Mouse (Mus musculus) olfactory bulb, adult 2 months (tissue): ENCODE measurements around the gene Olfr354. TPM values are rescaled to one million over a fixed set of nuclear protein-coding genes. Genes with fewer than 3 reads are reported as not detected.

ENCODE experiments used
- H3K27ac ChIP-seq: fragments of 200-500 bp; 2 replicates; pipeline ENCODE4 v1.5.1; 2012; ENCODE audit warnings: low read depth, low read length; ENCODE audit not compliant: insufficient read depth
- H3K4me1 ChIP-seq: fragments of 200-500 bp; 2 replicates; pipeline ENCODE4 v1.6.1; 2012; ENCODE audit warnings: low read length; ENCODE audit not compliant: control insufficient read depth, insufficient read depth
- H3K4me3 ChIP-seq: fragments of 200-500 bp; 2 replicates; pipeline ENCODE4 v1.5.1; 2012; ENCODE audit warnings: mild to moderate bottlenecking, low read depth, low read length, moderate library complexity; ENCODE audit not compliant: insufficient read depth
- CTCF ChIP-seq: fragments of 200-500 bp; IDR thresholded peaks from 2 replicates; pipeline ENCODE4 v1.5.1; 2012; ENCODE audit warnings: low read depth, mild to moderate bottlenecking, low read length, moderate library complexity; ENCODE audit not compliant: insufficient read depth
- POLR2A ChIP-seq: fragments of 200-500 bp; IDR thresholded peaks from 2 replicates; pipeline ENCODE4 v1.6.1; 2012; ENCODE audit warnings: mild to moderate bottlenecking, low read depth, low read length, moderate library complexity; ENCODE audit not compliant: insufficient read depth
- WGBS: fragments of 180-500 bp; shearing (Covaris S2); methylation state at CpG from one replicate; pipeline ENCODE4 v1.1.7; 2018; 5-methylcytosine and 5-hydroxymethylcytosine counted together
- polyA plus RNA-seq: library from polyadenylated mRNA; stranded (reverse); fragments of >200 nt; gene quantifications from 2 replicates; pipeline ENCODE4 v1.2.4, GENCODE M21; 2012; ENCODE audit warnings: low replicate concordance; ENCODE audit not compliant: missing spikeins, insufficient read depth, insufficient read length

The Olfr354 gene
- polyA plus RNA-seq: not detected in 2 replicates

DNA sequence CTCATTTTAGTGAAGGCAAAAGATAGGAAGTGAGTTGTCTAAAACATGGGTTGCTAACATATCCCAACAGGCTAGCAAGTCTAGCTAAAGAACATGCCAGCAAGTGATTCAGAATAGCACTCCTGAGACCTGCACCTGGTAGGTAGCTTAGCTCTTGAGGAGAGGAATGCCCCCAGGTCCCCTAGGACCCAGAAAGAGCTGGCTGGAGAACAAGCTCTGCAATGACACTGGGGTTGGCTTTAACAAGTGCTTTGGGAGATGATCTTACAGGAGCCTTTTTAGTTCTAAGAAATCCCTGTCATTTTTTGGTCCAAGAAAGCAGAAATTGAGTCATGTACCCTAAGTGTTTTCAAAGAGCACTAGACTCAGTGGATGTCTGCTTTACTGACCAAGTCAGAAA, at the start of gene Olfr354:
Gene Olfr354 (plus strand): TSS at position 301 of the 400 bp plus-strand sequence.
- TF ChIP-seq CTCF (no peak), POLR2A (no peak)
- no peak within 1 kb of the TSS for H3K27ac ChIP-seq
- H3K4me3 ChIP-seq: no peak within 1 kb of the TSS
- no peaks in the 10 kb centered on the region for H3K4me1 ChIP-seq

DNA sequence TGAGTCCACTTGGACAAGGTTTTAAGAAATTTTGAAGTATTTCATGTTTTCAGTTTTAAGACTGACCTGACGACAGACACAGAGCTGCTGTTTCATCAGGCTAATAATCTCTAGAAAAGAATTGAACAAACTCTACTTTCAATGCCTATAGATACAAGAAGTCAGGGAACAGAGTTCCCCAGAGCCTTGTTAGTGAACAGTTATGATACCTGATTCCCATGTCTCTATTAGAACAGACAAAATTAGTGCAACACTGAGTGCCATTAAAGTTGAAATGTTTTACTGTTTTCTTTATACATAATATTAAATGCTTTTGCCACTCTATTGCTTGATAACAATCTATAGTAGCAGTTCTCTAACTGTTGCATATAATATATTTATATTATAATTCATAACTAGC, 42.9 kb upstream of the Olfr354 start, which contains the start of gene Olfr351:
Gene Olfr351 (minus strand): TSS at position 101 of the 400 bp plus-strand sequence.
- H3K4me3 ChIP-seq: no peak within 1 kb of the TSS
- TF ChIP-seq CTCF: no peak
- no peak for TF ChIP-seq POLR2A
- H3K27ac ChIP-seq: no peak within 1 kb of the TSS
- 86% methylated on average over 1 of the region's 1 CpGs for WGBS
- H3K4me1 ChIP-seq: no peaks in the 10 kb centered on the region

DNA sequence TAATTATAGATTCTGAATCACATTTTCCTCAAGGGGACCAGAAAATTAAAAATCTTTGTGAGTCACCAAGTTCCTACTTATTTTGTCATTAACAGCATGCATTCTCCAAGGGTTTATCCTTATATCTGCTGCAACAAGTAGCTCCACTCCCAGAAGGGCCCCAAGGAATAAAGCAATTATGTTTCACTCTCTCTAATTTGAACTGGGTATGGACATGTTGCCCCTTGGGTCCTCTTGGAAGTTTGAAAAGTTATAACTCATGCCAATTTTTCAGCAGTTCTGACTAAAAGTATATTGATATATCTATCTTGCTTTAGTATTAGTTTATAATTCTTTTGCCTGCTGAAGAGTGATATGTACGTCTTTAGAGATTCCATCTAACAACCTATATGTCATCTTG, 37.3 kb upstream of the Olfr354 start, which contains the start of gene Olfr352:
Gene Olfr352 (plus strand): TSS at position 301 of the 400 bp plus-strand sequence.
- 83% methylated on average over 1 of the region's 1 CpGs for WGBS
- H3K4me3 ChIP-seq: no peak within 1 kb of the TSS
- no peak for TF ChIP-seq POLR2A
- no peak for TF ChIP-seq CTCF
- no peaks in the 10 kb centered on the region for H3K4me1 ChIP-seq
- no peak within 1 kb of the TSS for H3K27ac ChIP-seq

DNA sequence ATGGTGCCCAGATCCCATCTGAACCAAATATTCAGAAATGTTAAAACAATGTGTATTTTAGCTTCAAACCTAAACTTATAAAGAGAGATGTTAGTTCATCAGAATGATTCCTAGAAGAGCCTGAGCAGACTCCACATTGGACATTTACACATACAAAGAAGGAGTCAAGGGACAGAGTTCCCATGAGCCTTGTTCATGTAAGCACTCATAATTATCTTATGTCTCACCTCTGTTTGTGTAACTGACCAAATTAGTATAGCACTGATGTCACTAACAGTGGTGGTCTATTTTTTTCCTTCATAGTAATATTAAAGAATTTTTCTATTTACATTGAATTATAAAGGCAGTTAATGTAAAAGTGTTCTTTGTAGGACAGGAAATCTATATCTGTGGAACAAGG, 12.6 kb upstream of the Olfr354 start, which contains the start of gene Olfr353:
Gene Olfr353 (minus strand): TSS at position 101 of the 400 bp plus-strand sequence.
- Histone ChIP-seq H3K4me1 (no peaks in the 10 kb centered on the region), H3K27ac (no peak within 1 kb of the TSS), H3K4me3 (no peak within 1 kb of the TSS)
- TF ChIP-seq CTCF (no peak), POLR2A (no peak)

DNA sequence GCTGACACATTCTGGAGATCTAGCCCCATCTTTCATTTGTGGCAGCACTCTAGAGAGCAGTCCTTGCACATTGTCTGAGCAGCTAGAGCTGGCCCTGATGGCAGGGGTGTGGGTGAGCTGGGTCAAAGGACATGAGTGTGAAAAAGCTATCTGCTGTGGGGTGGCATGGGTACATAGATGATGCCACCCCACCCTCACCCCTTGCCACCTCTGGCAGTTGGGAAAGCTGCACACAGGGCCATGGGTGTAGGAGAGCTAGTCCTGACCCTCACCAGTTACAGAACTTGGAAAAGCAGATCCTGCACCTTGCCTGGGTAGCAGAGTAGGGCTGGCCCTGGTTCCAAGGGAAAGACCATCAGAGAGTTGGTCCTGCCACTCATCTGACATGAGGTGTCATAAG, 8.4 kb upstream of the Olfr354 start:
- no peaks in the 10 kb centered on the region for H3K4me1 ChIP-seq
- H3K4me3 ChIP-seq: no peak overlapping the region
- no peak overlapping the region for H3K27ac ChIP-seq
- TF ChIP-seq CTCF (no peak), POLR2A (no peak)

DNA sequence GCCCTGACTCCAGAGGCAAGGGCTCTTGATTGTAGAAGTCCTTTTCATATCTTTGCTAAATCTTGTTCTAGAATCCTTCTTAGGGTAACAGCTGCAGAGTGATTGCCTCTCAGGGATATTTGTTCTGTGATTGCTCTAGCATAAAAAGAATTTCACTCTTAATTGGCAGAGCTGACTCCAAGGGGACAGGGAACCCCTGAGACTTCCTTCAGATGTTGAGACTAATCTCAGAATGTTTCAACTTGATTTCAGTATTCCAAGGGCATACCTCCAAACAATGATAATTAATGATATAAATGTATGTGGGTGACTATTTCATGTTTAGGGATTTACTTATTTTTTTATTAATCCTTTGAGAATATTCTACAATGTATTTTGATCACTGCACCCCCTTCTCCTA, 23.3 kb downstream of the Olfr354 start, which contains the start of gene Olfr355:
Gene Olfr355 (minus strand): TSS at position 101 of the 400 bp plus-strand sequence.
- H3K27ac ChIP-seq: no peak within 1 kb of the TSS
- TF ChIP-seq POLR2A: no peak
- TF ChIP-seq CTCF: no peak
- no peaks in the 10 kb centered on the region for H3K4me1 ChIP-seq
- H3K4me3 ChIP-seq: no peak within 1 kb of the TSS

DNA sequence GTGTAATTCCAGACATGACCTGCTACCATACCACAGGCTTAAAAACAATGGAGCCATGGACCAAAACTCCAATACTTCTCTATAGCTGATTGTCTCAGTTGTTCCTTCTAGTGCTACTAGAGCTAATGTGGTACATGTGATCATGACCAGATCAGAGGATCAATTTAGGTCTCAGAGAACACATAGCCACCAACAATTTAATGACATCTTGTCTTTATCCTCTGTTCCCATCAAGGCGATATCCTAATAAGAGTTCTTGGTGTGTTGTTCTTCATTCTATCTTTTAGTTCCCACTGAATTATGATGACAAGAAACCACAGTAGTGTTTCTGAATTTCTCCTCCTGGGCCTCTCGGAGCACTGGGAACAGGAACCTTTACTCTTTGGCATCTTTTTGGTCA, 31.3 kb downstream of the Olfr354 start, which contains the start of gene Olfr356:
Gene Olfr356 (plus strand): TSS at position 301 of the 400 bp plus-strand sequence.
- Histone ChIP-seq H3K27ac (no peak within 1 kb of the TSS), H3K4me1 (no peaks in the 10 kb centered on the region), H3K4me3 (no peak within 1 kb of the TSS)
- 89% methylated on average over 2 of the region's 2 CpGs for WGBS
- TF ChIP-seq POLR2A: no peak
- TF ChIP-seq CTCF: no peak

Other genes with a start within 250 kb of the Olfr354 start
- gene Olfr346, start 219.9 kb upstream of the Olfr354 start, polyA plus RNA-seq: not detected in 2 replicates
- not detected in 2 replicates for gene Olfr347, start 173.8 kb upstream of the Olfr354 start, polyA plus RNA-seq
- gene Olfr348, start 121.4 kb upstream of the Olfr354 start, polyA plus RNA-seq: not detected in 2 replicates
- not detected in 2 replicates for gene Olfr50, start 115.1 kb upstream of the Olfr354 start, polyA plus RNA-seq
- not detected in 2 replicates for gene Olfr3, start 88.6 kb upstream of the Olfr354 start, polyA plus RNA-seq
- not detected in 2 replicates for gene Olfr350, start 59.4 kb upstream of the Olfr354 start, polyA plus RNA-seq
- gene Olfr351, start 43.0 kb upstream of the Olfr354 start, polyA plus RNA-seq: not detected in 2 replicates
- gene Olfr352, start 37.2 kb upstream of the Olfr354 start, polyA plus RNA-seq: not detected in 2 replicates
- gene Olfr353, start 12.7 kb upstream of the Olfr354 start, polyA plus RNA-seq: not detected in 2 replicates
- not detected in 2 replicates for gene Olfr355, start 23.2 kb downstream of the Olfr354 start, polyA plus RNA-seq
- not detected in 2 replicates for gene Olfr356, start 31.4 kb downstream of the Olfr354 start, polyA plus RNA-seq
- not detected in 2 replicates for gene Olfr357, start 88.1 kb downstream of the Olfr354 start, polyA plus RNA-seq
- not detected in 2 replicates for gene Olfr358, start 103.7 kb downstream of the Olfr354 start, polyA plus RNA-seq
- not detected in 2 replicates for gene Olfr360, start 160.1 kb downstream of the Olfr354 start, polyA plus RNA-seq
- not detected in 2 replicates for gene Olfr361, start 183.6 kb downstream of the Olfr354 start, polyA plus RNA-seq
- gene Olfr362, start 212.2 kb downstream of the Olfr354 start, polyA plus RNA-seq: not detected in 2 replicates
- not detected in 2 replicates for gene Olfr364-ps1, start 233.6 kb downstream of the Olfr354 start, polyA plus RNA-seq